Mouse (Mus musculus) lung, adult 2 months (tissue): Measurements from ENCODE around the gene Krtap29-1.

Experiments
- CTCF ChIP-seq: fragments of 200-500 bp; IDR thresholded peaks from 2 replicates; pipeline ENCODE4 v1.5.1; 2011; ENCODE audit warnings: mild to moderate bottlenecking, low read length, control low read depth; ENCODE audit not compliant: insufficient read depth
- POLR2A ChIP-seq: fragments of 200-500 bp; IDR thresholded peaks from 2 replicates; pipeline ENCODE4 v1.6.1; 2011; ENCODE audit warnings: low read depth, mild to moderate bottlenecking, control low read depth, low read length, borderline replicate concordance; ENCODE audit errors: extremely low read depth

DNA sequence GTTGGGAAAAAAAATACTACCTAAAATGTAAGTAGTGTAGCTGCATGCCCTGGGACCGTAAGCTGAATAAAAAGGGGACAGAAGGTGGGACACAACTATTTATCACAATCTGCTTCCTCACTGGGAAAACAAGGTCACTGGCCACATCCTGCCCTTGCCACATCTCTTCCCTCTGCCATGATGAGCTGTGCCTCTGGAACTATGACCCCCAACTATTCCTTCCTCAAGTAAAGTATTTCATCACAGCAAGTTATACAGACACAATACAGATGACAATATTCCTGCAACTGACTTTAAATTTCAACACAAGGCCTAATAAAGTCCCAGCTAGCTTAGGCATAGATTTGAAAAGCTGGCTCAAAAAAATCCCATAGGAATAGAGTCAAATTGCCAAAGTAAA is 40.6 kb upstream of the Krtap29-1 start:
- no peak for TF ChIP-seq CTCF
- no peak for TF ChIP-seq POLR2A
